Mouse (Mus musculus): Measurements from ENCODE around the gene Sectm1b.
A peak's percentile ranks its signal among the peaks of the same experiment; 100 is the strongest.
"Not testable (repeated sequence)": the region's sequence is repeated elsewhere in the genome, so short reads cannot be mapped to it uniquely, and the experiment has no call there.

The Sectm1b gene

DNA sequence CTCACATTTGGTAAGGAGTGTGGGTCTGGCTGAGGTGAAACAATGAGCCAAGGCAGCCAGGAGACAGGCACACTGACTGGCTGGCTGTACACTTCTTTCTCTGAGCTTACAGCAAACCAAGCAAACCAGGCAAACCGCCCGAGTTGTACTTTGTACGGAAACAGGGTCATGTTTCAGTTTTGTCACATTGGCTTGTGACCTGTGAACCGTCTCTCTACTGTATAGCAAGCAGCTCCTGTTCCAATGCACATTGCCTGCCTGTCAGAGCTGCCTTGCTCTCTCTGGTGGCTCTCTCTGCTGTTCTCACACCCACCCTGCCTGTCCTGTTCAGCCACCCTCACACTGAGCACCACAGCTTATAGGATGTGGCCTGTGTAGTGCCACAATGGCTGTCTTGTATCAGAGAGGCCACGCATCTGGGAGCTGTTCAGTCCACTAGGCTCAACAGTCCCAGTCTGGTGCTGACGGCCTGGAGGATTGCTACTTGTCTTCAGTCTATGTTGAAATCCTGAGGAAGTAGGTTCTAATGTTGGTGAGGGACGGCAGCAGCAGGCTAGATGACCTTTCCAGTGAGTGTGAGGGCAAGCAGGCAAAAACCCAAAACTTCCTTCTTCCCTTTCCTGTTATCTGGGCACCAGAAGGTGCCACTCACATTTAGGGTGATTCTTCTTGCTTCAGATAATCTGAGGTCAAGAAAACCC is 6.7 kb downstream of the Sectm1b start:
- no peaks in the 10 kb centered on the region for H3K36me3 ChIP-seq (ENCODE audit: control insufficient read depth, insufficient read depth, low read length, poor library complexity, severe bottlenecking)
- DNase-seq (ENCODE audit: low read depth, low spot score), result no peak
- no peaks in the 10 kb centered on the region for H3K27me3 ChIP-seq (ENCODE audit: control insufficient read depth, insufficient read depth, low read length, poor library complexity, severe bottlenecking)

DNA sequence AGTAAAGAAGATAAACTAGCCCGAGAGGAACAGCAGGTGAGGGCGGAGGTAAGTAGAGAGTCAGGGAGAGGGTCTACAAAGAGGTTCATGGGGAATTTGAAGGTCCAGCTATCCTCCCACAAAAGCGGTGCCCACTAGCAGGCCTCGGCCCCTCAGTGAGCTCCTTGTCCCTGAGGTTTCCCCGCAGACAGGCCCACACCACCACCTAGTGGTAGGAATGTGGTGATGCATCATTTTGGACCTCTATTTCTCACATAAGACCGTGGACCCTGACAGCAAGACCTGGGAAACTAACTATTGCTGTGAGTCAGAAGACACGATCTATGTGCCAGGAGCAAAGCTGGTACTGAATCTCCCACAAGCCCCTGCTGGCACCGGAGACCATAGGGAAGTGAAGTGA is 9.8 kb downstream of the Sectm1b start:
- no peaks in the 10 kb centered on the region for H3K27me3 ChIP-seq (ENCODE audit: control insufficient read depth, insufficient read depth, low read length, poor library complexity, severe bottlenecking)
- H3K36me3 ChIP-seq (ENCODE audit: control insufficient read depth, insufficient read depth, low read length, poor library complexity, severe bottlenecking), result no peaks in the 10 kb centered on the region
- peak; percentile 81 for DNase-seq (ENCODE audit: low read depth, low spot score)

DNA sequence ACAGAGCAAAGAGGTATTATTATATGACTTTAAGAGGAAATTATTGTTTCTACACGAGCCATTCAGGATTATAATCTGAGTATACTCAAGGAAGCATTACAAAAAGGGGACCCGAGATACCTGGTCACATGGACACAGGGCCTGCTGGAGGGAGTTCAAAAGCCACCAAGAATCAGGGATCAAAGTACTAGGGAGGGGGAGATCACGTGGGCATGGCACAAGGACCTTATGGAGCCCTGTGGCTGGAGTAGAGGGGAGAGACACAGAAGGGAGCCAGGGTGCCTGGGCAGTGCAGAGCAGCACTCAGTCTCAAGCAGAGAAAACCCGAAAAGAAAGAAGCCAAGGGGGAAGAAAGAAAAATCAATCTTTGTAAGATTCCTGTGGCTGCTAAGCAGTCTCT is 11.0 kb downstream of the Sectm1b start:
- no peaks in the 10 kb centered on the region for H3K27me3 ChIP-seq (ENCODE audit: control insufficient read depth, insufficient read depth, low read length, poor library complexity, severe bottlenecking)
- H3K36me3 ChIP-seq (ENCODE audit: control insufficient read depth, insufficient read depth, low read length, poor library complexity, severe bottlenecking), result no peaks in the 10 kb centered on the region
- no peak for DNase-seq (ENCODE audit: low read depth, low spot score)

DNA sequence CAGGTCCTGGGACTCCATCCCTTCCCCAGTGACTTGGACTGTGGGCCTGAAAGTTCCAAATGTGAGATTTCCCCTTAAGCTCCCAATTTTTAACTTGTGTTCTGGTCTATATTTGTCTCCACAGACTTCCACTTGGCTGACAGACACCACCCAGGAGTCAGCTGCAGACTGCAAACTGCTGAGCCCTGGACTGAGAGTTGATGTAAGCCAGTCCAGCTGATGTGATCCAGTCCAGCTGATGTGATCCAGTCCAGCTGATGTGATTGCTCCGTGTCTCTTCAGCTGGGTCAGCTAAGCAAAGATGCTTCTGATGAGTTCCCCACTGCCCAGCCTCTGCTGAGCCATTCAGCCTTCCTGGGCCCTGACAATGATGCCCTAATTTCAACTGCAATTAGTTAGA is 11.6 kb downstream of the Sectm1b start:
- no peaks in the 10 kb centered on the region for H3K36me3 ChIP-seq (ENCODE audit: control insufficient read depth, insufficient read depth, low read length, poor library complexity, severe bottlenecking)
- no peaks in the 10 kb centered on the region for H3K27me3 ChIP-seq (ENCODE audit: control insufficient read depth, insufficient read depth, low read length, poor library complexity, severe bottlenecking)
- no peak for DNase-seq (ENCODE audit: low read depth, low spot score)

DNA sequence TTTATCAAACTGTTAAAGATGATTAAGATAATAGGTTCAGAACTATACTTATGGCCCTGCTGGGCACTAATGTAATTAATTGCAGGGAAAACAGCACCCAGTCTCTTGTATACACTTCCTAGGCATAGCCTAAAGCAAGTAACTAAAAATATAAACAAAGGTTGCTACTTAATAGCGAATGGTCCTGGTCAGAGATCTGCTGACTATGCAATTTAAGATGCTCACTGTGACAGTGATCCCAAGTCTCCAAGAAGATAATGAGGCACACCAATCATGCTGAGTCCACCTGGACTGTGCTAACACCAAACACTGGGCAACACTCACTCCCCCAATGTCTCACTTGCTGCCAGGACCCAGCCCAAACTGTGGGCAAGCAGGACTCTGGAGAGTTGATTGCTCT is 13.5 kb downstream of the Sectm1b start:
- Histone ChIP-seq H3K36me3 (ENCODE audit: control insufficient read depth, insufficient read depth, low read length, poor library complexity, severe bottlenecking) (no peaks in the 10 kb centered on the region), H3K27me3 (ENCODE audit: control insufficient read depth, insufficient read depth, low read length, poor library complexity, severe bottlenecking) (no peaks in the 10 kb centered on the region)
- no peak for DNase-seq (ENCODE audit: low read depth, low spot score)

DNA sequence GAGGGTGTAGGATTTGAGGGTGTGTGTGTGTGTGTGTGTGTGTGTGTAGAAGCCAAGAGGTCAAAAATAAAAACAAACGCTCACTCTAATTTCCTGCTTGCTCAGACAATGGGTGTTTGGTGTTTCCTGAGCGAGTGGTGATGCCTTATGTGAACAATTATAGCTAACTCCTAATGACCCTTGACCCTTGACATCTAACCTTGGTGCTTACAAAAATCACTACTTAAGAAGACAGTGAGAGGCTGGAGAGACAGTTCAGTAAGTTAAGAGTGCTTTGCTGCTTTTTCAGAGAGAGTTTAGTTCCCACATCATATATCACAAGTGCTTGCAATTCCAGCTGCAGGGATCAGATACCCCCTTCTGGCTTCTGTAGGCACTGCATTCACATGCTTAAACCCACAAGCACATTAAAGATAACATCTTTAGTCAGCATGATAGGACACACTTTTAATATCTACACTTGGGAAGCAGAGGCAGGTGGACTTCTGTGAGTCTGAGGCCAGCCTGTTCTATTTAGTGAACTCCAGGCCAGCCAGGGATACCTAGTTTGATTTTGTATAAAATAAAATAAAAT is 15.5 kb downstream of the Sectm1b start:
- peak; percentile 17 for DNase-seq (ENCODE audit: low read depth, low spot score)
- Histone ChIP-seq H3K36me3 (ENCODE audit: control insufficient read depth, insufficient read depth, low read length, poor library complexity, severe bottlenecking) (no peaks in the 10 kb centered on the region), H3K27me3 (ENCODE audit: control insufficient read depth, insufficient read depth, low read length, poor library complexity, severe bottlenecking) (no peaks in the 10 kb centered on the region)

DNA sequence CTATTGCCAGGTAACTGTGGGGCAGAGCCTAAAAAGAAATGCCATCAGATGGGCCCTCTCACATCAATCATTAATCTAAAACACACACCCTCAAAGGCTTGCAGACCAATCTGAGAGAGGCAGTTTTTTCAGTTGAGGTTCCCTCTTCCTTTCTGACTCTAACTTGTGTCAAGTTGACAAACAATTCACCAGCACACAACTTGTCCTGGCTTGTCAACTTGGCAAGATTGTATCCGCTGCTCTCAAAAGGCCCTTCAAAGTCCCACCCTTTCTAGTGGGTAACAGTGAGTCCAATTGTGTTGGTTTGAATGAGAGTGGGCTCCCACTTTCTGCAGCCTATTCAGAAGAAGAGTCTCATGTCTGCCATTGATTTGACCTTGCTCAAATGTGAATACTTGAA is 18.1 kb downstream of the Sectm1b start:
- no peaks in the 10 kb centered on the region for H3K36me3 ChIP-seq (ENCODE audit: control insufficient read depth, insufficient read depth, low read length, poor library complexity, severe bottlenecking)
- DNase-seq (ENCODE audit: low read depth, low spot score), result no peak
- no peaks in the 10 kb centered on the region for H3K27me3 ChIP-seq (ENCODE audit: control insufficient read depth, insufficient read depth, low read length, poor library complexity, severe bottlenecking)

DNA sequence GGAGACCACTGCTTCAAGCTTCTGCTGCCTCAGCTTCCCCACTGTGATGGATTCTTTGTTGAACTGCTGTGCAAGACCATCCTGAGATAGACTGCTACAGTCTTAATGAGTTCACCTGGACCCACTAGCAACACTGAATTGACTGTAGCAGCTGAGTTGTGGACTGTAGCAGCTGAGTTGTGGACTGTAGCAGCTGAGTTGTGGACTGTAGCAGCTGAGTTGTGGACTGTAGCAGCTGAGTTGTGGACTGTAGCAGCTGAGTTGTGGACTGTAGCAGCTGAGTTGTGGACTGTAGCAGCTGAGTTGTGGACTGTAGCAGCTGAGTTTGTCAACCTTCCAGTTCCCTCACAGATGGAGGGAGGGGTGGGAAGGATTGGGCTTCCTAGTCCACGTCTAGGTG is 20.3 kb downstream of the Sectm1b start:
- DNase-seq (ENCODE audit: low read depth, low spot score); H3K27me3 ChIP-seq (ENCODE audit: control insufficient read depth, insufficient read depth, low read length, poor library complexity, severe bottlenecking); H3K36me3 ChIP-seq (ENCODE audit: control insufficient read depth, insufficient read depth, low read length, poor library complexity, severe bottlenecking): not testable (repeated sequence)

DNA sequence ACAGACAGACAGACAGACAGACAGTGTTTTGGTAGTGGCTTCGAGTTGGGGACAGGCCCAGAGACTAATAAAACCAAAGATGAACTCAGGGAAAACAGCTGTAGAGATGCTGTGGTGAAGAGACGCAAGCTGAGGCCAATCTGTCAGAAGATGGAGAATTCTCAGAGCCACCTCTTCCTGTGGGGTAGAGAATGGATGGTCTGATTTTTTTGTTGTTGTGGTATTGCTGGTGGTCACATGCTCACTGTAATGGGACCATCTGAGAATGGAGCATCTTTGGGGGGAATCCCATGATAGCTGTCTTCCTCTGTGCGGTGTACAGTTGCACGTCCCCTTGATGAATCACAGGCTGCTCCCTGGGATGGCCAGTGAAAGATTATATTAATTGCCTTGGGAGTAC is 20.9 kb downstream of the Sectm1b start:
- no peaks in the 10 kb centered on the region for H3K27me3 ChIP-seq (ENCODE audit: control insufficient read depth, insufficient read depth, low read length, poor library complexity, severe bottlenecking)
- no peak for DNase-seq (ENCODE audit: low read depth, low spot score)
- no peaks in the 10 kb centered on the region for H3K36me3 ChIP-seq (ENCODE audit: control insufficient read depth, insufficient read depth, low read length, poor library complexity, severe bottlenecking)

DNA sequence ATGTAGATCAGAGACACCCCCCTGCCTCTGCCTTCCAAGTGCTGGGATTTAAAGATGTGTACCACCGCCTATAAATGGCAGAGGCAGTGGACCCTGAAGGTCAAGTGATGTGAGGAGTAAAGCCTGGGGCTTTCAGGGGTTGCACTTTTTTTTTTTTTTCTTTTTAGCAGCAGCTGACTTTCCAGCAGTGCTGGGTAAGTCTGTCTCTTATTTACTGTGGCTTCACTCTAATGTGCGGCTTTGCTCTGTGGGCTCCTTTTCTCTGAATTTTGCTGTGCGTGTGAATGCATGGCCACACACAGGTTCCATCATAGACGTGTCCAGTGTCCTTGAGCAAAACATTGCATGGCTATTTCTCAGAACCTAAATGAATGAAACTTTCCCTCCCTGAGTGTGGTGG is 21.7 kb downstream of the Sectm1b start:
- Histone ChIP-seq H3K36me3 (ENCODE audit: control insufficient read depth, insufficient read depth, low read length, poor library complexity, severe bottlenecking) (no peaks in the 10 kb centered on the region), H3K27me3 (ENCODE audit: control insufficient read depth, insufficient read depth, low read length, poor library complexity, severe bottlenecking) (no peaks in the 10 kb centered on the region)
- no peak for DNase-seq (ENCODE audit: low read depth, low spot score)

DNA sequence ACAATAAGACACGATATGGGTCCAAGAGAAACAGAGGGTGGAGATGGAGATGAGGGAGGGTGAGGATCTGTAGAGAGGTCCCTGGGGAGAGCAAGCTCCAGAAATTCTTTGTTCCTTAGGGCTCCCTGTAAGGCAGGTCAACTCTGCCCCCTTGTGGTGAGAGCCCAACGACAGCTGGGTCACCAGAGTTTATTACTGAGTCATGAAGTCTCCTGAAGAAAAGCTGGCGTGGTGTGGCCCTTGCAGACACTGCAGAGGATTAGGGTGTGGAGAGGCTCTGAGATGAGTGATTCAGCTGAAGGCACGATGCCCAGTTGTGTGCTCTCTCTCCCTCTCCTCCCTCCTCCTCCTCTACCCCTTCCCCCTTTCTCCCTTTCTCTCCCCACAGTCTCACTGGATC is 22.2 kb downstream of the Sectm1b start:
- H3K36me3 ChIP-seq (ENCODE audit: control insufficient read depth, insufficient read depth, low read length, poor library complexity, severe bottlenecking), result no peaks in the 10 kb centered on the region
- no peaks in the 10 kb centered on the region for H3K27me3 ChIP-seq (ENCODE audit: control insufficient read depth, insufficient read depth, low read length, poor library complexity, severe bottlenecking)
- DNase-seq (ENCODE audit: low read depth, low spot score), result peak; percentile 63

DNA sequence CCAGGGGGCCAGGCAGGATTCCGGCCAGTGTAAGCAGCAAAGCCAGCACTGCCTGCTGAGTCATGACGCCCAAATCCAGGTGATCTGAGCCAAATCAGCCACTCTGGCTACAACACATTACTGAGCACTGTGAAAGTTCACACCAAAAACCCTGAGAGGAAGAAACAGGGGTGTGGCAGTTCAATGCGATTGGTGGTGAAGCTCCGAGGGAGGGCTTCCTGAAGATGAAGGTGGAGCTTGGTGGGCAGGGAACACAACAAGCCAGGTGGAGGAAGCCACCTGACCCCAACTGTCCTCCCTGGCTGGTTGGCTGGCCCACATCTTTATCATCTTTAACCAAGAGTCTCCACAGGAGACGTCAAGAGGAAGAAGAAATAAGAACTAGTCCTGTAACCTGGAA is 24.1 kb downstream of the Sectm1b start, which contains the start of gene Cd7:
Gene Cd7 (minus strand): TSS at position 117 of the 400 bp plus-strand sequence.
- no peak for DNase-seq (ENCODE audit: low read depth, low spot score)
- no peaks in the 10 kb centered on the region for H3K27me3 ChIP-seq (ENCODE audit: control insufficient read depth, insufficient read depth, low read length, poor library complexity, severe bottlenecking)
- no peaks in the 10 kb centered on the region for H3K36me3 ChIP-seq (ENCODE audit: control insufficient read depth, insufficient read depth, low read length, poor library complexity, severe bottlenecking)

DNA sequence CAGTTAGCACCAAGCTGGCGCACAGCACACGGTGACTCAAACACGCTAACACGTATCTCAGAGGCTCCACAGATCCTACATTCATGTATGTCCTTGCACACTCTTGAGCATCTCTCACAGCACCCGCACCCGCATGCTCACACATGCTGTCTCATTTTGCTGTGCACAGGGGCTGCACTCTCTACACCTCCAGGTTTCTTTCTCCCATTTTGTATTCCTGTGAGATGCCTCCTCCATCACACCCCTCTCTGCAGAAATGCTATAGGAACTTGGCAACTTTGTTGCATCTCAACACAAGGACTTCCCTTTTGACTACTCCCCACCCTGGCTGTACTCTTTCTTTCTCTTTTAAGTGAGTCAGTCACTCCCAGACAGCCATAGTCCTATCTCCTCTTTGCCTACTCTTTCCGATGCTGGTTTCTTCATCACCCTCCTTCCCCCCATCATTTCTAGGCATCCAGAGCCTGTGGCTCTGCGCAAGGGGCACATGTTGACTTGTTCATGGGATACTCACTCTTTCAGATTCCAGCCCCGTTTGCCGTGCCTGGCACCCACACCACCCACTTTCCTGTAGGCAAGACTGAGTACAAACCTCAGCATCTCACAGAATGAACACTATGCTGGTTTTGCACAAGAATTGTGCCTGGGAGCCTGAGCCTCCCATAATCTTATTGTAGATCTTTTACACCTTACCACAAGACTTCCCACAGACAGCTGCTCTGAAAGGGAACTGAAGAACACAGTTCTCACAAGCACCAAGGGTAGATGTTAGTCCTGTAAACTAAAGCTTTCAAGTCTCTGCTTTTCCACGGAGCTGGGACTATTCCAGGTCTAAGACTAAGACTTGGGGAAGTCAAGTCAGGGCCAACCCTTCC is 24.8 kb downstream of the Sectm1b start:
- DNase-seq (ENCODE audit: low read depth, low spot score), result no peak
- no peaks in the 10 kb centered on the region for H3K27me3 ChIP-seq (ENCODE audit: control insufficient read depth, insufficient read depth, low read length, poor library complexity, severe bottlenecking)
- H3K36me3 ChIP-seq (ENCODE audit: control insufficient read depth, insufficient read depth, low read length, poor library complexity, severe bottlenecking), result no peaks in the 10 kb centered on the region

DNA sequence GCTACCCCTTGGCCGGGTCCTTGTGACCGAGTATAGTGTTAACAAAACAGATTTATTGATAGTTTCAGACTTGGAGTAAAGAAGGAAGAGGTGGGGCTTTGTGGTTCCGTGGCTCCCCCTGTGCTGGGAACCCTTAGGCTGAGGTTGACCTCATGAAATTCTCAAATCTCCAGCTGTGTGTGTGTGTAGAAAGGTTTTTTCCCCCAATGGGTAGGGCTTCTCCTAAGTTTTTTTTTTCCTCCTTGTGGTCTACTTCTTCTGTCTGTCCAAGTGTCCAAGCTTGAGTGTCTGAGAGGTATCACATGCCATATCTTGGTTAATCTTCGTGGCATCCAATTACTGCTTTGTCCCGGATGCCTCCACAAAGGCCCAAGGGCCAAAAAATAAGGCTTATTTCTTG is 30.3 kb downstream of the Sectm1b start:
- DNase-seq (ENCODE audit: low read depth, low spot score), result no peak
- H3K36me3 ChIP-seq (ENCODE audit: control insufficient read depth, insufficient read depth, low read length, poor library complexity, severe bottlenecking), result no peaks in the 10 kb centered on the region
- H3K27me3 ChIP-seq (ENCODE audit: control insufficient read depth, insufficient read depth, low read length, poor library complexity, severe bottlenecking), result no peaks in the 10 kb centered on the region; the same call in 1 of the 2 replicates

DNA sequence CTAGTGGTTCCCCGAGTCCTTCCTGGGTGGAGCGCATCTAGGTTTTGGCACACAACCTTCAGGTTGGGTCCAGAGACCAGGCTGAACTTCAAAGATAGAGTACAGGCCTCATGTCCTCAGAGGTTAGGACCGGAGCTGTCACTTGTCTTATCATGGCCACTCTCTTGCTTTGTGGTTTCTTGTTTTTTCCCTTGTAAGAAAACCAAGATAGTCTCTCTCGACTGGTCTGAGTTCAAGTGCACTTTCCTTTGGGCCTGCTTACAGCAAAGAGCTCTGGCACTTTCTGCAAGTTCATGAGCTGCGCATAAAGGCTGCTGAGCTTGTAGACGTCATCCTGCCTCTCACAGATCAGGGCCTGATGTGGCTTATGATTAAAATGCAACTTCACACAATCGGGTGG is 36.1 kb downstream of the Sectm1b start:
- no peaks in the 10 kb centered on the region; the same call in 1 of the 2 replicates for H3K27me3 ChIP-seq (ENCODE audit: control insufficient read depth, insufficient read depth, low read length, poor library complexity, severe bottlenecking)
- H3K36me3 ChIP-seq (ENCODE audit: control insufficient read depth, insufficient read depth, low read length, poor library complexity, severe bottlenecking), result no peaks in the 10 kb centered on the region
- DNase-seq (ENCODE audit: low read depth, low spot score), result no peak
